Mouse (Mus musculus) forebrain, embryonic 16.5 days (tissue): ENCODE data around the gene Ank3. TPM values are rescaled to one million over a fixed set of nuclear protein-coding genes. Genes with fewer than 3 reads are reported as not detected.
"Not testable (repeated sequence)": the region's sequence is repeated elsewhere in the genome, so short reads cannot be mapped to it uniquely, and the experiment has no call there.

Experiments used
- ATAC-seq: fragments of 200-750 bp; cut with Nextera tagmentation; 2 replicates; pipeline ENCODE4 v1.8.0; 2017; ENCODE audit warnings: mild to moderate bottlenecking, moderate library complexity
- H3K27ac ChIP-seq: fragments of 300-500 bp; sonication (generic); 2 replicates; pipeline ENCODE4 v1.5.1; 2014; ENCODE audit warnings: low read length, control low read depth
- H3K27me3 ChIP-seq: fragments of 300-500 bp; sonication (generic); replicated peaks from 2 replicates; pipeline ENCODE4 v1.6.1; 2014; ENCODE audit warnings: low read length; ENCODE audit not compliant: control insufficient read depth, insufficient read depth
- H3K36me3 ChIP-seq: fragments of 300-500 bp; sonication (generic); 2 replicates; pipeline ENCODE4 v1.6.1; 2014; ENCODE audit not compliant: control insufficient read depth, insufficient read depth
- H3K4me1 ChIP-seq: fragments of 300-500 bp; sonication (generic); replicated peaks from 2 replicates; pipeline ENCODE4 v1.6.1; 2014; ENCODE audit warnings: low read length; ENCODE audit not compliant: control insufficient read depth, insufficient read depth
- H3K4me2 ChIP-seq: fragments of 300-500 bp; sonication (generic); 2 replicates; pipeline ENCODE4 v1.6.1; 2014; ENCODE audit warnings: mild to moderate bottlenecking, low read length, control low read depth
- H3K4me3 ChIP-seq: fragments of 300-500 bp; sonication (generic); replicated peaks from 2 replicates; pipeline ENCODE4 v1.5.1; 2014; ENCODE audit warnings: mild to moderate bottlenecking, low read length, control low read depth
- H3K9ac ChIP-seq: fragments of 300-500 bp; sonication (generic); replicated peaks from 2 replicates; pipeline ENCODE4 v1.6.1; 2014; ENCODE audit warnings: low read depth, low read length, control low read depth
- H3K9me3 ChIP-seq: fragments of 300-500 bp; sonication (generic); 2 replicates; pipeline ENCODE4 v1.6.1; 2016; ENCODE audit warnings: low read length; ENCODE audit not compliant: control insufficient read depth
- WGBS: fragments of 180-500 bp; shearing (Covaris S2); extraction: QIAGEN DNeasy Blood & Tissue Kit; methylation state at CpG from one replicate; pipeline ENCODE4 v1.1.7; 2014; 5-methylcytosine and 5-hydroxymethylcytosine counted together
- polyA plus RNA-seq: library from polyadenylated mRNA; unstranded; fragments of >200 nt; fragmentation: Nextera tagmentation; extraction: Ambion mirVana; gene quantifications from 2 replicates; pipeline ENCODE4 v1.2.1, GENCODE M21; 2015

Ank3 gene
- polyA plus RNA-seq, 1 experiment from 2014 or later, result 102 TPM

DNA sequence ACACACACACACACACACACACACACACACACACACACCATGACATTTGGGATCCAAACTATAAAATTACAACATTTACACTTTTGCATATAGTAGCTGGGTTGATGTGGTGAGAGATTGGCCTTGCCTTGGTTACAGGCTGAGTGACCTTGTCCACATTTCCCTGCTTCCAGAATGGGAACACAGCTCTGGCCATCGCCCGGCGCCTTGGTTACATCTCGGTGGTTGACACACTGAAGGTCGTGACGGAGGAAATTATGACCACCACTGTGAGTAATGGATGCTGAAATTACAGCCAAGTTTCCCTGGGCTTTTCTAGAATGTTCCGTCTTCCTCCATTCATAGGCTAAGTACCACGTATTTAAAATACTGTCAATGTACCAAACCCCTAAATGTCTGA, 500.2 kb downstream of the Ank3 start:
- no peak for ATAC-seq
- Histone ChIP-seq H3K4me1 (no peaks in the 10 kb centered on the region), H3K4me2 (no peak overlapping the region), H3K4me3 (no peak overlapping the region), H3K36me3 (peaks cover 23% of the 10 kb centered on the region), H3K9me3 (no peaks in the 10 kb centered on the region), H3K27me3 (no peaks in the 10 kb centered on the region), H3K27ac (no peak overlapping the region), H3K9ac (no peak overlapping the region)
- WGBS, result 95% methylated on average over 8 of the region's 8 CpGs

DNA sequence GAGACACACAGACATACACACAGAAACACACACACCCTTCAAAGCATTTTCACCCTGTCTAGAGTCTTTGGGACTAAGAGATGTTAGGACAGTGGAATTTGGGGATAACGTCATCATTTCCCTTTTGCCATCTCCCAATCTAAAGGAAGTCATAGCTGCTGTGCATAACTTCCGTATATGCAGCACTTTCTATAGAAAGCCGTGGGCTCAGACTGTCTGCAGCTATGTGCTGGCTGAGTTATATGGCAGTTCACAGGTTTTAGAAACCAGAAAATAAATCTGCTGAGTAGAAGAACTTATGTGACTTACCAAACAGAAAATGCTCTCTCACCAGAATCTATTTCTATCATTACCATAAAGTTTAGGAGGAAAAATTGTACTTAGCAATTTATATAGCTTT, 501.2 kb downstream of the Ank3 start:
- H3K4me2 ChIP-seq, result no peak overlapping the region
- H3K36me3 ChIP-seq, result peaks cover 20% of the 10 kb centered on the region
- H3K4me3 ChIP-seq, result no peak overlapping the region
- no peaks in the 10 kb centered on the region for H3K4me1 ChIP-seq
- no peak for ATAC-seq
- H3K27me3 ChIP-seq, result no peaks in the 10 kb centered on the region
- H3K9me3 ChIP-seq, result no peaks in the 10 kb centered on the region
- H3K9ac ChIP-seq, result no peak overlapping the region
- WGBS, result 87% methylated on average over 3 of the region's 3 CpGs
- H3K27ac ChIP-seq, result no peak overlapping the region

DNA sequence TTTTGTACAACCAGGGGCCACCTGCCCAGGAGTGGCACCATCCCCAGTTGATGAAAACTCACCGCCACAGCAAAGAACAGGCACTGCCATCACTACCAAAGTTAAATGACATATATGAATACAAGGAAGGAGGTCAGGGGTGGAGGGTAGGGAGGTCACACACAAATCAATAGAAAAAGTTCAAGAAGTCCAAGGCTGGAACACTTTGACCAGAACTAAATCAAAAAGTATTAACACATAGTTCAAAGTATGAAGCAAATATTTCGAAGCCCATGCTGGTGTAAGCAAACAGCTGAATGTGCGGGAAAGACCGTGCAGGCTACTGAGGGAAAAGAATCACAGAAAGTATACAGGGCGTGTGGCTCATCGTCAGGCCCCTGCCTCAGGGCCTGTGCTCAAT, 503.5 kb downstream of the Ank3 start:
- WGBS, result 89% methylated on average over 6 of the region's 6 CpGs
- ATAC-seq, result no peak
- H3K27ac ChIP-seq, result no peak overlapping the region
- no peaks in the 10 kb centered on the region for H3K9me3 ChIP-seq
- peaks cover 20% of the 10 kb centered on the region for H3K36me3 ChIP-seq
- no peak overlapping the region for H3K9ac ChIP-seq
- no peaks in the 10 kb centered on the region for H3K27me3 ChIP-seq
- no peak overlapping the region for H3K4me3 ChIP-seq
- H3K4me1 ChIP-seq, result no peaks in the 10 kb centered on the region
- H3K4me2 ChIP-seq, result no peak overlapping the region

DNA sequence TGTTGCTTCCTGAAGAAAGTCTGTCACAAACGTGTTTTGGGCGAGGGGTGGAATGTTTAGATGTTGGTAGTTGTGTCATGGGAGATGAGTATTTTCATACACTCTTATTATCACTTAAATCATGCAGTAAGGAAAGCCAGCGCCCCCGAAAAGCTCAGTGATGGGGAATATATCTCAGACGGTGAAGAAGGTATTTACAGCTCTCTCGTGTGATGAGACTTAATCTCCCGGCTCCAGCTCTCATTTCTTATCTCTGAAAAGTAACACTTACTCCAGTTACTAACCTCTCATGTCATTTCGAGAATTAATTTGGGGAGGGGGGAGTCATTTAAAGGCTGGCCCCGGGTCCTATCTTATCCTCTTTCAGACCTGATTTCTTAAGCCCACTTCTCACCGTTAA, 505.7 kb downstream of the Ank3 start:
- Histone ChIP-seq H3K27ac (no peak overlapping the region), H3K4me2 (no peak overlapping the region), H3K9ac (no peak overlapping the region), H3K36me3 (peaks cover 10% of the 10 kb centered on the region), H3K4me1 (no peaks in the 10 kb centered on the region), H3K27me3 (no peaks in the 10 kb centered on the region), H3K9me3 (no peaks in the 10 kb centered on the region), H3K4me3 (no peak overlapping the region)
- no peak for ATAC-seq
- WGBS, result 67% methylated on average over 10 of the region's 10 CpGs

DNA sequence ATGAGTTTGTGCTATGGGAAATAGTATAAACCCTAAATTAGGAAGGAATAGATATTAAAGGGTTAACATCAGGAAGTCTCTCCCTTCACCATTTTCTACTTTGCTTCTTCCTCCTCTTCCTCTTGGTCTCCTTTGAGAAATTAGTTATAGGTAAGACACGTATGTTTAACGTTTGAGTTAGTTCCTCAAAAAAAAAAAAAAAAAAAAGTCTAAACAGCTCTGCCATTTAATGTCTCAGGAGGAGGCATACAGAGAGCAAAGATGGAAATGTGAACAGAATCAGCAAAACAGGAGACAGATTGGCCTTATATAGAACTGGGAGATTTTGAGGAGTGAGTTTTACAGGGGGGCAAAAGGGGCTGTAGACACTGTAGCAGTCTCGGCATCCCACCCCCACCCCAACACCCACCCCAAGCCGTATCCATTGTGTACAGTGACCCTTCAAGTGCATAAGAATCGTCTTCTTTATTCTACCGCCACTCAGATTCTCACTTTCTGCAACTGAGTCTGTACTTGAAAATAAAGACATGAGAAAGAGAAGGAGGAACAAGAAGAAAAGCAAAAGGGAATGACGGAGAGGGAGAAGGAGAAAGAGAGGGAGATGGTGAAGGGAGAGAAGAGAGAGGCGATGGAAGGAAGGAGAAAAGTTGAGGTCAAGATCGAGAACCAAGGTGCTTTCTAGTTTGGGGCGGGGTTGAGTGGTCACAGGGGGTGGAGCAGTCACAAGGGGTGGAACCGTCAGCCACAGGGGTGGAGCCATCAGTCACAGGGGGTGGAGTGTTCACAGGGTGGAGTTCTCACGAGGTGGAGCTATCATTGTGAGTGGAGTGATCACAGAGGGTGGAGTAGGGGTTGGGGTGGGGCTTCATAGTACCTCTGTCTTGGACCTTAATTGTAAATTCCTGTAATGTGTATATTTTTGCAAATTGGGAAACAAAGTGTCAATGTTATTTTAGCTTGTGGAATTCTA, 509.5 kb downstream of the Ank3 start:
- Histone ChIP-seq H3K27me3 (no peaks in the 10 kb centered on the region), H3K4me3 (no peak overlapping the region), H3K4me1 (no peaks in the 10 kb centered on the region), H3K36me3 (no peaks in the 10 kb centered on the region), H3K27ac (no peak overlapping the region), H3K9ac (no peak overlapping the region), H3K9me3 (no peaks in the 10 kb centered on the region), H3K4me2 (no peak overlapping the region)
- ATAC-seq, result no peak
- 44% methylated on average over 12 of the region's 12 CpGs for WGBS

DNA sequence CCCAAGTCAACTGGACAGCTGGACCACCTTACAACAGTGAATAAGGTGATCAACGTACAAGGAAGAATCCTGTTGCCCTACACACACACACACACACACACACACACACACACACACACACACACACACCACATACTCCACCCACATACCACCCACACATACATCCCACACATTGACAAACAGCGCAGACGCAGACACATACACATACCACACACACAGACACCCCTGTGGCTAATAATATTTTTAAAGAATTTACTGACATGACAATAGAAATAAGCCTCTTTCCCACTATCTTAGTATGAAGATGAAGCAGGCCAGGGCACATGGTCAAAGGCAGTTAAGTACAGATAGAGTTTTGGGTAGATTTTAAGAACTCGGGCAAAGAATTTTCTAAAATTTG, 511.3 kb downstream of the Ank3 start:
- H3K27ac ChIP-seq, result no peak overlapping the region
- H3K4me1 ChIP-seq, result no peaks in the 10 kb centered on the region
- H3K9me3 ChIP-seq, result no peaks in the 10 kb centered on the region
- H3K36me3 ChIP-seq, result no peaks in the 10 kb centered on the region
- no peak overlapping the region for H3K9ac ChIP-seq
- no peak overlapping the region for H3K4me2 ChIP-seq
- H3K27me3 ChIP-seq, result no peaks in the 10 kb centered on the region
- 87% methylated on average over 4 of the region's 4 CpGs for WGBS
- H3K4me3 ChIP-seq, result no peak overlapping the region
- ATAC-seq, result no peak

DNA sequence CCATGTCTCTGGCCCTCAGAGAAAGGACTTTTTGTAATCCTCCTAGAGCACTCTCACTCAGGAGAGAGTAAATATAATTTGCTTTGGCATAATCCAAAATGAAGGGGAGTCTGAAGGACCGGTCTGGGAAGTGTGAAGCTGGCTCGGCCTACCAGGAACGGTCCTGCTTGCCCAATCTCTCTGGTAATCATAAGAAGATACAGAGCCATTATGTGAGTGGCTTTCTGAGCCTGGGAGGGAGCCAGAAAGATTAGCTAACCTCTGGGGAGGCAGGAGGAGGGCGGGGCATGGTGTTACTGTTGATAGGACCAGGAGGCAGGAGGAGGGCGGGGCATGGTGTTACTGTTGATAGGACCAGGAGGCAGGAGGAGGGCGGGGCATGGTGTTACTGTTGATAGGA, 511.7 kb downstream of the Ank3 start:
- not testable (repeated sequence) for H3K4me1 ChIP-seq, ATAC-seq, H3K9ac ChIP-seq, H3K9me3 ChIP-seq, H3K27ac ChIP-seq, H3K4me3 ChIP-seq, H3K4me2 ChIP-seq, H3K36me3 ChIP-seq, H3K27me3 ChIP-seq
- 10% methylated on average over 4 of the region's 6 CpGs for WGBS

DNA sequence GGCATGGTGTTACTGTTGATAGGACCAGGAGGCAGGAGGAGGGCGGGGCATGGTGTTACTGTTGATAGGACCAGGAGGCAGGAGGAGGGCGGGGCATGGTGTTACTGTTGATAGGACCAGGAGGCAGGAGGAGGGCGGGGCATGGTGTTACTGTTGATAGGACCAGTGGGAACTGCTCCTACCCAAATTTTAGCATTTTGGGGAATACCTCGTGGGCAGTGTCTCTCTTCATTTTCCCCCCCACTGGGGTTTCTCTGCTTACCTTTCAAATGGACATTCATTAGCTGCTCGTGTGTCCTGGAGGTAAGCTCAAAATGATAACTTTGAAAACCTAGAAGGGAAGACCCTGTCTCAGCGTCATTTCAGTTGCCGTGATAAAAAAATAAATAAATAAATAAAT, 512.2 kb downstream of the Ank3 start:
- H3K27ac ChIP-seq, H3K27me3 ChIP-seq, ATAC-seq, H3K4me1 ChIP-seq, H3K9ac ChIP-seq, H3K36me3 ChIP-seq, H3K4me2 ChIP-seq, H3K9me3 ChIP-seq, H3K4me3 ChIP-seq: not testable (repeated sequence)
- WGBS, result 49% methylated on average over 5 of the region's 7 CpGs

DNA sequence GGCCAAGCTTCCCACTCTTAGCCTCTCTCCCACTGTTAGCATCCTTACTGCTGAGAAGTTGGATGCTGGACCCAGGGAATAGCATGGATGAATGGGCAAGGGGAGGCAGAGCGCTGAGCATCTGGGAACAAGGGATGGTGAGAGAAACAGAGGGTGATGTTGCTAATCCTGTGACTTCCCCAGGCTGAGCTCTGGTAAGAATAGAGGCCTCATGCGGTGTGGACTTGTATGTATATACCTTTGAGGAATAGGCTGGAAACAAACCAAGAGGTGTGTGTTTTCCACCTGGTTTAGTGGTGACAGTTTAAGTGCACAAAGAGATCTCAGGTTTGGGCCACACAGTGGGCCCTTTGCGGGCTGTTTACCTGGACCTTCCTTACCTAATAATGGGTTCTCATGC, 517.0 kb downstream of the Ank3 start:
- no peak overlapping the region for H3K9ac ChIP-seq
- no peaks in the 10 kb centered on the region for H3K36me3 ChIP-seq
- H3K4me2 ChIP-seq, result no peak overlapping the region
- no peak overlapping the region for H3K4me3 ChIP-seq
- no peaks in the 10 kb centered on the region for H3K4me1 ChIP-seq
- 62% methylated on average over 3 of the region's 3 CpGs for WGBS
- ATAC-seq, result no peak
- no peak overlapping the region for H3K27ac ChIP-seq
- H3K27me3 ChIP-seq, result no peaks in the 10 kb centered on the region
- H3K9me3 ChIP-seq, result no peaks in the 10 kb centered on the region
